Mouse (Mus musculus) MEL (cell line): ENCODE measurements at regions not wholly inside any gene's neighbourhood (a gene's known extent, or its start where the extent isn't known, plus 50 kb on each side); places are given as distances from the start of the nearest gene placed in this dataset.

ENCODE experiments used
- DNase-seq: peaks from one replicate; pipeline ENCODE4 v3.0.0; 2011; ENCODE audit warnings: low read depth, low spot score
- H3K27ac ChIP-seq: 2 replicates; pipeline ENCODE4 v1.5.1; 2012; ENCODE audit warnings: low read depth, mild to moderate bottlenecking, control low read depth, low read length, moderate library complexity; ENCODE audit not compliant: control insufficient read depth
- H3K27me3 ChIP-seq, 2 experiments: fragments of 150-350 bp in 1 of 2; sonication (generic) in 1 of 2; 2 replicates each; pipeline ENCODE4 v1.6.1; 2012; ENCODE audit warnings: low read length in 2 of 2, mild to moderate bottlenecking in 2 of 2, improper control_type of control experiment in 1 of 2, moderate library complexity in 1 of 2; ENCODE audit not compliant: insufficient read depth in 2 of 2, control insufficient read depth in 1 of 2
- H3K36me3 ChIP-seq, 2 experiments: 2 replicates each; pipeline ENCODE4 v1.6.1; 2012 to 2014; ENCODE audit warnings: low read length in 2 of 2, improper control_type of control experiment in 1 of 2, inconsistent platforms in 1 of 2, mild to moderate bottlenecking in 1 of 2; ENCODE audit not compliant: insufficient read depth in 2 of 2, control insufficient read depth in 1 of 2
- H3K4me1 ChIP-seq, 2 experiments: fragments of 150-350 bp in 1 of 2; sonication (generic) in 1 of 2; 2 replicates each; pipeline ENCODE4 v1.6.1; 2012; ENCODE audit warnings: low read length in 2 of 2, improper control_type of control experiment in 1 of 2, mild to moderate bottlenecking in 1 of 2; ENCODE audit not compliant: insufficient read depth in 2 of 2, control insufficient read depth in 1 of 2
- H3K4me3 ChIP-seq, 2 experiments: fragments of 150-350 bp in 1 of 2; sonication (generic) in 1 of 2; 2 replicates each; pipeline ENCODE4 v1.5.1; 2012; ENCODE audit warnings: low read depth in 2 of 2, low read length in 2 of 2, mild to moderate bottlenecking in 2 of 2, moderate library complexity in 2 of 2, control low read depth in 1 of 2, improper control_type of control experiment in 1 of 2; ENCODE audit not compliant: control insufficient read depth in 1 of 2, insufficient read depth in 1 of 2
- H3K79me2 ChIP-seq: 2 replicates; pipeline ENCODE4 v1.6.1; 2012; ENCODE audit warnings: mild to moderate bottlenecking, low read length, moderate library complexity; ENCODE audit not compliant: control insufficient read depth, poor library complexity, insufficient read depth
- H3K9ac ChIP-seq: 2 replicates; pipeline ENCODE4 v1.6.1; 2012; ENCODE audit warnings: low read depth, mild to moderate bottlenecking, control low read depth, low read length, moderate library complexity; ENCODE audit not compliant: control insufficient read depth, poor library complexity, severe bottlenecking
- H3K9me3 ChIP-seq: fragments of 150-350 bp; sonication (generic); replicated peaks from 2 replicates; pipeline ENCODE4 v1.6.1; 2012; ENCODE audit warnings: mild to moderate bottlenecking, low read length, improper control_type of control experiment, moderate library complexity; ENCODE audit not compliant: insufficient read depth
- BHLHE40 ChIP-seq: IDR thresholded peaks from 2 replicates; pipeline ENCODE4 v1.6.1; 2012; ENCODE audit warnings: low read depth, mild to moderate bottlenecking, inconsistent platforms, low read length, improper control_type of control experiment, borderline replicate concordance
- E2F4 ChIP-seq: IDR thresholded peaks from 2 replicates; pipeline ENCODE4 v1.6.1; 2011; ENCODE audit warnings: low read depth, low read length, improper control_type of control experiment, borderline replicate concordance
- ETS1 ChIP-seq: IDR thresholded peaks from 2 replicates; pipeline ENCODE4 v1.6.1; 2012; ENCODE audit warnings: low read depth, mild to moderate bottlenecking, inconsistent platforms, low read length, improper control_type of control experiment, moderate library complexity
- GABPA ChIP-seq: IDR thresholded peaks from 2 replicates; pipeline ENCODE4 v1.6.1; 2012; ENCODE audit warnings: low read depth, mild to moderate bottlenecking, inconsistent platforms, low read length, improper control_type of control experiment, moderate library complexity
- KAT2A ChIP-seq: conservative IDR thresholded peaks from 2 replicates; pipeline ENCODE4 v1.6.1; 2012; ENCODE audit warnings: low read depth, low read length, improper control_type of control experiment, inconsistent platforms
- MAFK ChIP-seq: IDR thresholded peaks from 2 replicates; pipeline ENCODE4 v1.6.1; 2011; ENCODE audit warnings: low read depth, mild to moderate bottlenecking, low read length, improper control_type of control experiment, borderline replicate concordance
- MAZ ChIP-seq: IDR thresholded peaks from 2 replicates; pipeline ENCODE4 v1.6.1; 2012; ENCODE audit warnings: low read depth, mild to moderate bottlenecking, inconsistent platforms, low read length, improper control_type of control experiment
- MXI1 ChIP-seq: IDR thresholded peaks from 2 replicates; pipeline ENCODE4 v1.6.1; 2011; ENCODE audit warnings: mild to moderate bottlenecking, low read depth, low read length, improper control_type of control experiment
- MYB ChIP-seq: IDR thresholded peaks from 2 replicates; pipeline ENCODE4 v1.6.1; 2011; ENCODE audit warnings: mild to moderate bottlenecking, low read depth, low read length, improper control_type of control experiment
- MYC ChIP-seq: IDR thresholded peaks from 2 replicates; pipeline ENCODE4 v1.6.1; 2011; ENCODE audit warnings: low read depth, mild to moderate bottlenecking, low read length, improper control_type of control experiment, moderate library complexity
- NRF1 ChIP-seq: IDR thresholded peaks from 2 replicates; pipeline ENCODE4 v1.6.1; 2014; ENCODE audit warnings: low read depth, mild to moderate bottlenecking, inconsistent platforms, low read length, improper control_type of control experiment, moderate library complexity; ENCODE audit not compliant: poor library complexity, insufficient read depth, severe bottlenecking
- POLR2AphosphoS2 ChIP-seq: IDR thresholded peaks from 2 replicates; pipeline ENCODE4 v1.6.1; 2011; ENCODE audit warnings: low read length, improper control_type of control experiment
- RAD21 ChIP-seq: IDR thresholded peaks from 2 replicates; pipeline ENCODE4 v1.6.1; 2011; ENCODE audit warnings: mild to moderate bottlenecking, low read depth, low read length, improper control_type of control experiment
- RCOR1 ChIP-seq: IDR thresholded peaks from 2 replicates; pipeline ENCODE4 v1.6.1; 2012; ENCODE audit warnings: low read depth, mild to moderate bottlenecking, inconsistent platforms, low read length, improper control_type of control experiment
- SIN3A ChIP-seq: IDR thresholded peaks from 2 replicates; pipeline ENCODE4 v1.6.1; 2012; ENCODE audit warnings: low read length, improper control_type of control experiment, inconsistent platforms
- SMC3 ChIP-seq: IDR thresholded peaks from 2 replicates; pipeline ENCODE4 v1.6.1; 2011; ENCODE audit warnings: low read depth, low read length, improper control_type of control experiment
- TBP ChIP-seq: IDR thresholded peaks from 2 replicates; pipeline ENCODE4 v1.8.0; 2011; ENCODE audit warnings: low read depth, low read length, improper control_type of control experiment
- USF2 ChIP-seq, 2 experiments: IDR thresholded peaks; 2 replicates each; pipeline ENCODE4 v1.6.1; 2011 to 2012; ENCODE audit warnings: improper control_type of control experiment in 2 of 2, low read length in 2 of 2, borderline replicate concordance in 1 of 2, inconsistent platforms in 1 of 2, low read depth in 1 of 2, mild to moderate bottlenecking in 1 of 2; ENCODE audit not compliant: insufficient read depth in 1 of 2
- ZC3H11A ChIP-seq: IDR thresholded peaks from 2 replicates; pipeline ENCODE4 v1.6.1; 2012; ENCODE audit warnings: low read depth, mild to moderate bottlenecking, inconsistent platforms, low read length, improper control_type of control experiment
- ZKSCAN1 ChIP-seq: IDR thresholded peaks from 2 replicates; pipeline ENCODE4 v1.6.1; 2012; ENCODE audit warnings: low read depth, mild to moderate bottlenecking, inconsistent platforms, low read length, improper control_type of control experiment, moderate library complexity
- ZMIZ1 ChIP-seq: IDR thresholded peaks from 2 replicates; pipeline ENCODE4 v1.6.1; 2012; ENCODE audit warnings: low read depth, mild to moderate bottlenecking, inconsistent platforms, low read length, improper control_type of control experiment, moderate library complexity
- ZNF384 ChIP-seq: IDR thresholded peaks from 2 replicates; pipeline ENCODE4 v1.6.1; 2012; ENCODE audit warnings: low read depth, mild to moderate bottlenecking, inconsistent platforms, low read length, improper control_type of control experiment

DNA sequence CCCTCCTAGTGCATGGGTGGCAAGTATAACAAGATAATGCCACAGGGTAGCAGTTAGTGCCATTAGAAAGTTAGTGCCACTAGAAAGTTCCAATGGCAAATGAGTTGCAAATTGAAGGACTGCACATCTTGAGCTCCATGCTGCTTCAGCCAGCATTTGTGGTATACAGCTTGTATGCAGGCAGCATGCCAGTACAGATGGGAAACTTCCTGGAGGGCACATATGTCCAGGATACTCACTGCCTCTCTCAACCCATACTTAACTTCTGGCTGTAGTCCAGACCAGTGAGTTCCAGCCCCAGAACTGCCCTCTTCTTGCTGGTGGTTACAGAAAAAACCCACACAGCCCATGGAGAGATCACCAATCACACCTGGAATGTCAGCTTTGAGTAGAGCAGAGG lies 113.8 kb upstream of the Plxna2 start:
- Histone ChIP-seq H3K79me2 (no peaks in the 10 kb centered on the region), H3K4me1 (no peaks in the 10 kb centered on the region), H3K36me3 (no peaks in the 10 kb centered on the region), H3K4me3 (no peak overlapping the region), H3K27ac (no peak overlapping the region), H3K9me3 (no peaks in the 10 kb centered on the region), H3K9ac (no peak overlapping the region), H3K27me3 (no peaks in the 10 kb centered on the region)
- no peak for DNase-seq
- TF ChIP-seq MAZ: no peak
- no peak for TF ChIP-seq GABPA
- no peak for TF ChIP-seq MAFK
- no peak for TF ChIP-seq RCOR1
- TF ChIP-seq MXI1: no peak
- no peak for TF ChIP-seq BHLHE40

DNA sequence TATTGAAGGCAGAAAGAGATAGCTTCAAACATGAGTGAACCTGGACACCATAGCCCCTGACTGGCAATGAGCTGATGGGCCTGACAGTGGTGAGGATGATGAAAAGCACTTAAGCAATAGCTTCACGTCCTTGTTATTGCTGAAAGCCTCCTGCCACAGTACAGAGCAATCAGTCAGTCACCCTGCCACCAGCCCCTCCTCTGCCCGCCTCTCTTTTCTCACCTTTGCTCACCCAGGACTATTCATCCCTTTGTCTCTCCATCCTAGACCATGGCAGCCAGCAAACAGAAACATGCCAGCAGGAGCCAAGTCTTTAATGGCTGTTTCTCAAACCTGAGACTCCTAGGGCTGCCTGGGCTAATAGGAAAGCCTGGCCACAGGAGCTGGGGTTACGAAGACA lies 114.5 kb upstream of the Plxna2 start:
- H3K27me3 ChIP-seq: no peaks in the 10 kb centered on the region
- TF ChIP-seq MXI1 (no peak), ETS1 (no peak), ZNF384 (no peak), ZKSCAN1 (no peak), POLR2AphosphoS2 (no peak), SMC3 (no peak), RCOR1 (no peak), ZMIZ1 (no peak), KAT2A (no peak), USF2 (IDR thresholded peaks at IDR 0.05; ENCODE audit: borderline replicate concordance in 1 of 2, insufficient read depth in 1 of 2, low read depth in 1 of 2, low read length in 2 of 2) (no peak), GABPA (no peak)
- TF ChIP-seq, all 39 proteins: peak for 0
- H3K9ac ChIP-seq: no peak overlapping the region
- H3K4me1 ChIP-seq: no peaks in the 10 kb centered on the region
- no peaks in the 10 kb centered on the region for H3K9me3 ChIP-seq
- no peaks in the 10 kb centered on the region for H3K36me3 ChIP-seq
- no peaks in the 10 kb centered on the region for H3K79me2 ChIP-seq
- H3K27ac ChIP-seq: no peak overlapping the region
- no peak overlapping the region for H3K4me3 ChIP-seq
- no peak for DNase-seq

DNA sequence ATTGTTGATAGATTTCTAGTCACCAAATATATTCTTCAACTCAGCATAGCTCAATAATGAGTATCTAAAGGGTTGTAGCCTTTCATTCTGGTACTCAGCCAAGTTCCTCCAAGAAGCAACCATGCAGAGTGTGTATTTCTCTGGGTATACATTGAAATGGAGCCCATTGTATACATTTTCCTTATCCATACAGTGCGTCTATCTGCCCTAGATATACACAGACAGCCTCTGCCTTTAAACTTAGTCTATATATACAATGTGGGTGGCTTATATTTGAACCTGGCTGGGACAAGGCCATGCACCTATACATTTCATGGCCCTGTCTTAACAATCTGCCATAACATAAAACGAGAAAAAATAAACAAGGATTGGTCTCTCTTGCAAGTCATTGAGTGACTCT lies 121.6 kb upstream of the Plxna2 start:
- no peak for TF ChIP-seq MYC
- TF ChIP-seq SIN3A: no peak
- TF ChIP-seq ZNF384: no peak
- TF ChIP-seq POLR2AphosphoS2: no peak
- TF ChIP-seq NRF1: no peak
- no peak for TF ChIP-seq RCOR1
- TF ChIP-seq USF2 (IDR thresholded peaks at IDR 0.05; ENCODE audit: borderline replicate concordance in 1 of 2, insufficient read depth in 1 of 2, low read depth in 1 of 2, low read length in 2 of 2): no peak
- TF ChIP-seq TBP: no peak
- TF ChIP-seq RAD21: no peak
- no peak for TF ChIP-seq ZMIZ1
- TF ChIP-seq E2F4: no peak
- no peak for TF ChIP-seq KAT2A
- no peak for TF ChIP-seq ZC3H11A
- no peak for TF ChIP-seq MYB
- H3K9me3 ChIP-seq: no peaks in the 10 kb centered on the region
- H3K4me1 ChIP-seq: no peaks in the 10 kb centered on the region
- H3K27ac ChIP-seq: no peak overlapping the region
- no peak for DNase-seq
- no peaks in the 10 kb centered on the region for H3K36me3 ChIP-seq
- H3K4me3 ChIP-seq: no peak overlapping the region
- no peaks in the 10 kb centered on the region for H3K27me3 ChIP-seq
- H3K79me2 ChIP-seq: no peaks in the 10 kb centered on the region
- no peak overlapping the region for H3K9ac ChIP-seq
